Mouse (Mus musculus): ENCODE measurements around the gene Dyrk1a. TPM values are rescaled to one million over a fixed set of nuclear protein-coding genes. Genes with fewer than 3 reads are reported as not detected.

Gene Dyrk1a
- polyA plus RNA-seq (2021; fragmentation: Nextera tagmentation), result 12.4 and 19.7 TPM in 2 replicates
- long read RNA-seq, experiment 1, full-length matches to known transcripts, result 2 of 24 reads
- long read RNA-seq, experiment 1, partial matches to known transcripts, result 3 of 24 reads
- long read RNA-seq, experiment 1, other reads (novel, unspliced or antisense), result 19 of 24 reads
- long read RNA-seq, experiment 2, partial matches to known transcripts, result 1 of 74 reads
- long read RNA-seq, experiment 2, other reads (novel, unspliced or antisense), result 73 of 74 reads

GRCm38 (mm10) chr16:94569229-94570176 lies at the start of gene Dyrk1a:
TSS of gene Dyrk1a (plus strand) at chr16:94570010.

GRCm38 (mm10) chr16:94526344-94527151 lies 43.3 kb upstream of the Dyrk1a start, which contains the start of gene Vps26c:
TSS of gene Vps26c (minus strand) at chr16:94526830.

Other genes with a start within 250 kb of the Dyrk1a start
- 0.16 and 0.34 TPM in 2 replicates for gene Ripply3, start 241.6 kb upstream of the Dyrk1a start, polyA plus RNA-seq (2021; fragmentation: Nextera tagmentation)
- gene Ttc3, start 199.4 kb upstream of the Dyrk1a start, polyA plus RNA-seq (2021; fragmentation: Nextera tagmentation), result 522 and 537 TPM in 2 replicates
- gene Pigp, start 198.2 kb upstream of the Dyrk1a start, polyA plus RNA-seq (2021; fragmentation: Nextera tagmentation), result 131 and 159 TPM in 2 replicates
- gene Vps26c, start 43.2 kb upstream of the Dyrk1a start, polyA plus RNA-seq (2021; fragmentation: Nextera tagmentation), result 29.7 and 41.6 TPM in 2 replicates